Mouse (Mus musculus) neural tube, embryonic 12.5 days (tissue): Measurements from ENCODE around the gene Gm12248. TPM values are rescaled to one million over a fixed set of nuclear protein-coding genes. Genes with fewer than 3 reads are reported as not detected.

ENCODE experiments used
- ATAC-seq: fragments of 200-750 bp; cut with Nextera tagmentation; 2 replicates; pipeline ENCODE4 v1.8.0; 2017; ENCODE audit warnings: low read depth, mild to moderate bottlenecking, moderate TSS enrichment, moderate library complexity; ENCODE audit not compliant: low FRiP score
- H3K27ac ChIP-seq: fragments of 300-500 bp; sonication (generic); 2 replicates; pipeline ENCODE4 v1.5.1; 2016
- H3K27me3 ChIP-seq: fragments of 300-500 bp; sonication (generic); replicated peaks from 2 replicates; pipeline ENCODE4 v1.6.1; 2016; ENCODE audit warnings: mild to moderate bottlenecking
- H3K36me3 ChIP-seq: fragments of 300-500 bp; sonication (generic); 2 replicates; pipeline ENCODE4 v1.6.1; 2016; ENCODE audit warnings: mild to moderate bottlenecking
- H3K4me1 ChIP-seq: fragments of 300-500 bp; sonication (generic); 2 replicates; pipeline ENCODE4 v1.6.1; 2016
- H3K4me2 ChIP-seq: fragments of 300-500 bp; sonication (generic); replicated peaks from 2 replicates; pipeline ENCODE4 v1.6.1; 2016; ENCODE audit warnings: mild to moderate bottlenecking
- H3K4me3 ChIP-seq: fragments of 300-500 bp; sonication (generic); 2 replicates; pipeline ENCODE4 v1.5.1; 2016
- H3K9ac ChIP-seq: fragments of 300-500 bp; sonication (generic); 2 replicates; pipeline ENCODE4 v1.6.1; 2016; ENCODE audit warnings: mild to moderate bottlenecking
- H3K9me3 ChIP-seq: fragments of 300-500 bp; sonication (generic); 2 replicates; pipeline ENCODE4 v1.6.1; 2016; ENCODE audit warnings: mild to moderate bottlenecking
- WGBS: fragments of 180-500 bp; shearing (Covaris S2); methylation state at CpG from one replicate; pipeline ENCODE4 v1.1.7; 2016; 5-methylcytosine and 5-hydroxymethylcytosine counted together
- polyA plus RNA-seq: library from polyadenylated mRNA; unstranded; fragments of >200 nt; fragmentation: Nextera tagmentation; extraction: Ambion mirVana; gene quantifications from 2 replicates; pipeline ENCODE4 v1.2.1, GENCODE M21; 2016

Gene Gm12248
- polyA plus RNA-seq, 1 experiment from 2014 or later: not detected

DNA sequence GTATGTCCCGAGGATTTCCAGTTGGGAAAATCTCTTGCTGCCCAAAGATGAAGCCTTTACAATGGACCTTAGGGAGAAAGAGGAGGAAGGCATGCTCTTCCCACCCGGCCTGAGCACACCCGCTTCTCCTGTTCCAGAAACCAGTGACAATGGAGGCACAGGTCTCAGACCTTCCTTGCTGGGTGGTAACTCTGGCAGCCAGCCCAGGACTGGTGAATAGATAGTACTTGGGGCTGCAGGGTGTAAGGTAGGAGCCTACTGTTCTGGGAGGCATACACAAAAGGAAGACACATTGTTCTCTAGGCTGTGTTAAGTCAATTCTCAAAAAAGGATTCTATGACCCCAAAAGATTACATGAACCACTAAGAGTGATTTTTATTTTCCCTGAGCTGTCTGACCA is 27.7 kb upstream of the Gm12248 start:
- Histone ChIP-seq H3K4me1 (no peaks in the 10 kb centered on the region), H3K36me3 (peaks cover 83% of the 10 kb centered on the region), H3K9ac (no peak overlapping the region), H3K9me3 (no peaks in the 10 kb centered on the region), H3K4me3 (no peak overlapping the region), H3K27ac (no peak overlapping the region), H3K27me3 (no peaks in the 10 kb centered on the region), H3K4me2 (no peak overlapping the region)
- 86% methylated on average over 3 of the region's 3 CpGs for whole genome bisulfite sequencing
- no peak for ATAC-seq

DNA sequence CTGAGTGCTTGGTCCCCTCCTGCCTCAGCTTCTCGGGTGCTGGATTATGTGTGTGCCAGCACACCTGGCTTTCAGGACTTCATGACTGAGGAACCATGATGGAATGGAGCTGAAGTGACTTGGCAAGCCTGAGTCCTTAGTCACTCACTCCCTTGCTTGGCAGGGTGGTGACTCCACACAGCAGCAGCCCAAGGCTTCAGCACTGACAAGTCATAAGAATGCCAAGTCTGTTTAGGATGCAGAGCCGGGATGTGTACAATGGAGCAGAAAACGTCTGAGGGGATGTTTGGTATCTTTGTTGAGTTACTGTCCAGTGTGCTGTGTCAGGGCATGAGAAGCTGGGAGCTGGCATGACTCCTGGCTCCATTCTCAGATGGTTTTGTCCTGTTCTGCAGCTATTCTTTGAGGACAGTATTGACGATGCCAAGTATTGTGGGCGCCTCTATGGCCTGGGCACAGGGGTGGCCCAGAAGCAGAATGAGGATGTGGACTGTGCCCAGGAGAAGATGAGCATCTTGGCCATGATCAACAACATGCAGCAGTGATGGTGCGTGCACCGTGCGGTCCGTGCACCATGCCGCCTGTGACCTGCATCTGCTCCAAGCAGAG is 24.2 kb upstream of the Gm12248 start:
- H3K4me3 ChIP-seq: no peak overlapping the region
- H3K9me3 ChIP-seq: no peaks in the 10 kb centered on the region
- H3K27me3 ChIP-seq: no peaks in the 10 kb centered on the region
- peaks cover 91% of the 10 kb centered on the region for H3K36me3 ChIP-seq
- no peak for ATAC-seq
- no peak overlapping the region for H3K27ac ChIP-seq
- H3K4me1 ChIP-seq: no peaks in the 10 kb centered on the region
- 93% methylated on average over 10 of the region's 10 CpGs for WGBS
- H3K4me2 ChIP-seq: no peak overlapping the region
- no peak overlapping the region for H3K9ac ChIP-seq

DNA sequence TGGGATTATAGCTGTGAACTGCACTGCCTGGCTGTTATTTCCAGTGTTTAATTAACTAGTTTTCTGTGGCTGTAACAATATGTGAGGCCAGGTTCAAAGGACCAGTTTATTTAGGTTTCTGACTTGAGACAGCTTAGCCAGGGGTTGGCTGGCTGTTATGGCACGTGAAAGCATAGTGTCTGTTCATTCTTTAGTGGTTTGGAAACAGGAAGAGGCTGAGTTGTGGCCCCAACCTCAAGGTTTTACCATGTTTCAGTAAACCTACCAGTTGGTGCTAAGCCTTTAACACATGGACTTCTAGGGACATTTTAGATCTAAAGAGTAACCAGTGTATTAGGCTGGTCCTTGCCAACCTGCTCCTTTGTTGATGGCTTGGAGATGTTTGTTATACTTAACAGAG is 23.6 kb upstream of the Gm12248 start:
- no peaks in the 10 kb centered on the region for H3K27me3 ChIP-seq
- H3K4me2 ChIP-seq: no peak overlapping the region
- 97% methylated on average over 1 of the region's 1 CpGs for WGBS
- no peaks in the 10 kb centered on the region for H3K4me1 ChIP-seq
- H3K9me3 ChIP-seq: no peaks in the 10 kb centered on the region
- H3K4me3 ChIP-seq: no peak overlapping the region
- H3K36me3 ChIP-seq: peaks cover 92% of the 10 kb centered on the region
- no peak overlapping the region for H3K27ac ChIP-seq
- no peak for ATAC-seq
- no peak overlapping the region for H3K9ac ChIP-seq

- H3K9me3 ChIP-seq: no peaks in the 10 kb centered on the region
- 84% methylated on average over 4 of the region's 4 CpGs for WGBS
- peaks cover 19% of the 10 kb centered on the region for H3K4me1 ChIP-seq
- H3K27ac ChIP-seq: no peak overlapping the region
- no peak overlapping the region for H3K9ac ChIP-seq
- H3K4me2 ChIP-seq: no peak overlapping the region
- H3K4me3 ChIP-seq: no peak overlapping the region
- ATAC-seq: no peak
- peaks cover 33% of the 10 kb centered on the region for H3K36me3 ChIP-seq
- no peaks in the 10 kb centered on the region for H3K27me3 ChIP-seq
Measured at GRCm38 (mm10) chr11:58107664-58108337, 14.9 kb upstream of the Gm12248 start.

- H3K27ac ChIP-seq: no peak overlapping the region
- H3K4me1 ChIP-seq: peaks cover 19% of the 10 kb centered on the region
- 60% methylated on average over 3 of the region's 3 CpGs for WGBS
- H3K9me3 ChIP-seq: no peaks in the 10 kb centered on the region
- H3K9ac ChIP-seq: no peak overlapping the region
- H3K4me2 ChIP-seq: no peak overlapping the region
- H3K36me3 ChIP-seq: peaks cover 26% of the 10 kb centered on the region
- ATAC-seq: no peak
- no peak overlapping the region for H3K4me3 ChIP-seq
- H3K27me3 ChIP-seq: no peaks in the 10 kb centered on the region
Measured at GRCm38 (mm10) chr11:58107009-58107408, 14.1 kb upstream of the Gm12248 start.

GRCm38 (mm10) chr11:58104351-58104791 is 11.4 kb upstream of the Gm12248 start:
- H3K9me3 ChIP-seq: no peaks in the 10 kb centered on the region
- H3K4me1 ChIP-seq: peaks cover 19% of the 10 kb centered on the region
- under 1% methylated on average over 24 of the region's 24 CpGs for WGBS
- H3K9ac ChIP-seq: peak overlapping the region; percentile 87
- H3K36me3 ChIP-seq: peaks cover under 1% of the 10 kb centered on the region; the same call in 1 of the 2 replicates
- peak overlapping the region; percentile 92 for H3K4me3 ChIP-seq
- peak; percentile 14 for ATAC-seq
- H3K27ac ChIP-seq: peak overlapping the region; percentile 68
- no peaks in the 10 kb centered on the region for H3K27me3 ChIP-seq
- H3K4me2 ChIP-seq: peak overlapping the region; percentile 85

DNA sequence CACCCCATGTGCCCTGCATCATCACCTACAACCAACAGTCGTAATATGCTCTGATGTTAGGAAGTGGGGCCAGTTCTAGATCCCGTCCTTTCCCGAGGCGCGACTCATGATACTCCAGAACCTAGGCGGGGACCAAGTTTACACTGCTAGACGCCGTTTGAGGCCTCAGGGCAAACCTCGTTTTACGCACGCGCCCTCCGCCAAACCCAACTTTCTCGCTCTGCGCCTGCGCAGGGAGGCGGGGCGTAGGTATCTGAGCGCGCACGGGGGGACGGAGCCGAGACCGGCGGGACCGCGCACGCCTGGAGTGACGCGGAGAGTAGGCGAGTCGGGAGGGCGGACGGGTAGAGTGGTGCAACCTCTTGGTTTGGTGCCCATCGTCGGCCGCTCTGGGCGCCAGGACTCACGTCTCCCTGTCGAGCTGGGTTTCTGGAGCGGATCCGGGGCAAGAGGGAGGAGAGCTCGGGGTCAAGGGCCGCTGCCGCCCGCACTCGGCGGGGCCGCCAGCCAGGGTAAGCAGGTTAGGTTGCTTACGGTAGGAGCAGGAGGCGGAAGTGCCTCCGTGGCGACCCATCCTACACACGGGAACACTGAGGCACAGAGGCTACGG is 10.9 kb upstream of the Gm12248 start, which contains the start of gene Cnot8:
Gene Cnot8, plus strand, starts transcription at position 457 of the 610 bp plus-strand sequence.
- WGBS: under 1% methylated on average over 55 of the region's 55 CpGs
- H3K27ac ChIP-seq: peak within 1 kb of the TSS; percentile 68

GRCm38 (mm10) chr11:58103344-58103653 is 10.4 kb upstream of the Gm12248 start:
- H3K4me3 ChIP-seq: peak overlapping the region; percentile 92
- H3K27ac ChIP-seq: peak overlapping the region; percentile 68; the same call in 1 of the 2 replicates
- H3K4me1 ChIP-seq: peaks cover 19% of the 10 kb centered on the region
- 56% methylated on average over 13 of the region's 13 CpGs for WGBS
- peak overlapping the region; percentile 87 for H3K9ac ChIP-seq
- 0 out of 2 replicates have a peak, but pooled peaks cover 4% of the 10 kb centered on the region for H3K27me3 ChIP-seq
- H3K9me3 ChIP-seq: no peaks in the 10 kb centered on the region
- peak; percentile 68 for ATAC-seq
- no peaks in the 10 kb centered on the region for H3K36me3 ChIP-seq
- peak overlapping the region; percentile 85 for H3K4me2 ChIP-seq

More for the DNA sequence above, 10.9 kb upstream of the Gm12248 start, which contains the start of gene Cnot8:
- Histone ChIP-seq H3K4me2 (peak within 1 kb of the TSS; percentile 85), H3K9me3 (no peaks in the 10 kb centered on the region), H3K4me1 (peaks cover 19% of the 10 kb centered on the region), H3K36me3 (no peaks in the 10 kb centered on the region), H3K27me3 (0 out of 2 replicates have a peak, but pooled peaks cover 2% of the 10 kb centered on the region), H3K9ac (peak within 1 kb of the TSS; percentile 87), H3K4me3 (peak within 1 kb of the TSS; percentile 92)
- ATAC-seq: peak; percentile 98

- Histone ChIP-seq H3K4me3 (0 out of 2 replicates have a peak overlapping the region, but pooled peaks have one; percentile 92), H3K4me1 (peaks cover 20% of the 10 kb centered on the region), H3K9me3 (no peaks in the 10 kb centered on the region), H3K9ac (no peak overlapping the region; the same call in 1 of the 2 replicates), H3K27ac (no peak overlapping the region), H3K27me3 (peaks cover 7% of the 10 kb centered on the region; the same call in 1 of the 2 replicates), H3K36me3 (no peaks in the 10 kb centered on the region), H3K4me2 (peak overlapping the region; percentile 85)
- WGBS: 89% methylated on average over 9 of the region's 9 CpGs
- ATAC-seq: no peak
Measured at GRCm38 (mm10) chr11:58102581-58103343, 9.8 kb upstream of the Gm12248 start.

GRCm38 (mm10) chr11:58102146-58102545 is 9.2 kb upstream of the Gm12248 start:
- H3K4me1 ChIP-seq: peaks cover 20% of the 10 kb centered on the region
- peaks cover 13% of the 10 kb centered on the region; the same call in 1 of the 2 replicates for H3K27me3 ChIP-seq
- H3K4me3 ChIP-seq: no peak overlapping the region
- H3K36me3 ChIP-seq: no peaks in the 10 kb centered on the region
- H3K9me3 ChIP-seq: no peaks in the 10 kb centered on the region
- ATAC-seq: no peak
- no peak overlapping the region for H3K9ac ChIP-seq
- H3K27ac ChIP-seq: no peak overlapping the region
- H3K4me2 ChIP-seq: no peak overlapping the region
- 88% methylated on average over 3 of the region's 3 CpGs for WGBS

DNA sequence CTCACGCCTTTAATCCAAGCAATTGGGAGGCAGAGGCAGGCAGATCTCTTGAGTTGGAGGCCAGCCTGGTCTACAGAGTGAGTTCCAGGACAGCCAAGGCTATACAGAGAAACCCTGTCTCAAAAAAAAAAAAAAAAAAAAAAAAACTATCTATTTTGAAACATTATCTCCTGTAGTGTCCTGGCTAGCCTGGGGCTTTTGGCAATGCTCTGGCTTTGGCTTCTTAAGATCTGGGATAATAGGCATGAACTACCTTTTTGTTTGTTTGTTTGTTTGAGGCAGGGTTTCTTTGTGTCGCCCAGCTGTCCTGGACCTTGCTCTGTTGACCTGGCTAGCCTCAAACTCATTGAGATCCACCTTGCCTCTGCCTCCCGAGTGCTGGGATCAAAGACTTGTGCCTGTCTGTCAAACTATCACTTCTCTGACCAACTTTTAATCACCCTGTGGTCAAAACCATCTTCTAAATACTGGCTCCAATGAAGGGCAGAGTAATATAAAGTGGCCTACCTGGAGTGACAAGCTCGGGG is 8.3 kb upstream of the Gm12248 start:
- H3K9ac ChIP-seq: no peak overlapping the region
- peaks cover 20% of the 10 kb centered on the region for H3K4me1 ChIP-seq
- no peak overlapping the region for H3K4me2 ChIP-seq
- H3K27ac ChIP-seq: no peak overlapping the region
- no peak for ATAC-seq
- no peaks in the 10 kb centered on the region for H3K9me3 ChIP-seq
- H3K36me3 ChIP-seq: no peaks in the 10 kb centered on the region
- peaks cover 14% of the 10 kb centered on the region; the same call in 1 of the 2 replicates for H3K27me3 ChIP-seq
- WGBS: 85% methylated on average over 4 of the region's 4 CpGs
- H3K4me3 ChIP-seq: no peak overlapping the region
